Mouse (Mus musculus) small intestine, adult 2 months (tissue): ENCODE data around the gene Olfr18.
"Not testable (repeated sequence)": the region's sequence is repeated elsewhere in the genome, so short reads cannot be mapped to it uniquely, and the experiment has no call there.

Experiments used
- CTCF ChIP-seq: fragments of 200-500 bp; IDR thresholded peaks from 2 replicates; pipeline ENCODE4 v1.5.1; 2012; ENCODE audit warnings: low read depth, mild to moderate bottlenecking, control low read depth, inconsistent platforms, low read length, moderate library complexity, mixed read lengths; ENCODE audit not compliant: insufficient replicate concordance, insufficient read length; ENCODE audit errors: extremely low read depth
- POLR2A ChIP-seq: fragments of 200-500 bp; IDR thresholded peaks from 2 replicates; pipeline ENCODE4 v1.6.1; 2012; ENCODE audit warnings: low read depth, mild to moderate bottlenecking, control low read depth, inconsistent platforms, low read length, moderate library complexity

DNA sequence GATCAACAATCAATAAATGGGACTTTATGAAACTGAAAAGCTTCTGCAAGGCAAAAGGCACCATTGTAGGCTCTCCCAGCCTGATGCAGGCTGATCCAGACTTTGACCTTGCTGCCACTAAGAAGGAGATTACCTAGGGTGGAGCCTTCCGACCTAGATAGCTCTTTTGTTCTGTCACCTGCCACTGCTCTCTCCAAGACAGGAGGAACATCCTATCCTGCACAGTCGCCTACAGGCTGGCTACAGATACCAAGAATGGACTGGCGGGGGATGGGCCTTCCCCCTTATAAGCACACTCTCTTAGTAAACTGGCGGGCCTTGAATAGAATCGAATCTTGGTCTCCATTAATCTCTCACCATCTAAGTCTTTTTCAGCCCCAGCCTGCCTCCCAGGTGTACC is 40.3 kb downstream of the Olfr18 start:
- not testable (repeated sequence) for TF ChIP-seq CTCF, POLR2A
